Mouse (Mus musculus): ENCODE measurements around the gene Kcnj10. TPM values are rescaled to one million over a fixed set of nuclear protein-coding genes. Genes with fewer than 3 reads are reported as not detected.

Gene Kcnj10
- polyA plus RNA-seq, 1 experiment from 2014 or later, result 0.57 TPM

- Histone ChIP-seq H3K4me1 (ENCODE audit: control insufficient read depth, insufficient read depth, low read length) (peaks cover 14% of the 10 kb centered on the region; the same call in 1 of the 2 replicates), H3K4me2 (replicated peaks; ENCODE audit: low read depth, low read length) (no peak overlapping the region), H3K4me3 (ENCODE audit: low read length) (no peak overlapping the region), H3K36me3 (ENCODE audit: control insufficient read depth, insufficient read depth, low read length) (peaks cover 11% of the 10 kb centered on the region), H3K27ac (ENCODE audit: low read depth, low read length) (no peak overlapping the region), H3K9ac (ENCODE audit: low read depth, low read length) (no peak overlapping the region; the same call in 1 of the 2 replicates), H3K27me3 (ENCODE audit: control insufficient read depth, insufficient read depth, low read length) (no peaks in the 10 kb centered on the region), H3K9me3 (ENCODE audit: control insufficient read depth, low read length) (no peaks in the 10 kb centered on the region)
- no peak for ATAC-seq (ENCODE audit: low FRiP score, low TSS enrichment)
- 75% methylated on average over 15 of the region's 15 CpGs for WGBS
Measured at GRCm38 (mm10) chr1:172317946-172318345, 23.1 kb upstream of the Kcnj10 start.

GRCm38 (mm10) chr1:172318424-172319035 is 22.5 kb upstream of the Kcnj10 start:
- no peak overlapping the region for H3K27ac ChIP-seq (ENCODE audit: low read depth, low read length)
- ATAC-seq (ENCODE audit: low FRiP score, low TSS enrichment), result no peak
- no peak overlapping the region for H3K4me3 ChIP-seq (ENCODE audit: low read length)
- peaks cover 11% of the 10 kb centered on the region for H3K36me3 ChIP-seq (ENCODE audit: control insufficient read depth, insufficient read depth, low read length)
- H3K9me3 ChIP-seq (ENCODE audit: control insufficient read depth, low read length), result no peaks in the 10 kb centered on the region
- H3K4me1 ChIP-seq (ENCODE audit: control insufficient read depth, insufficient read depth, low read length), result 0 out of 2 replicates have a peak, but pooled peaks cover 8% of the 10 kb centered on the region
- 87% methylated on average over 18 of the region's 19 CpGs for WGBS
- no peak overlapping the region; the same call in 1 of the 2 replicates for H3K9ac ChIP-seq (ENCODE audit: low read depth, low read length)
- no peak overlapping the region for H3K4me2 ChIP-seq (replicated peaks; ENCODE audit: low read depth, low read length)
- H3K27me3 ChIP-seq (ENCODE audit: control insufficient read depth, insufficient read depth, low read length), result no peaks in the 10 kb centered on the region

- no peak for ATAC-seq (ENCODE audit: low FRiP score, low TSS enrichment)
Measured at GRCm38 (mm10) chr1:172319346-172319745, 21.7 kb upstream of the Kcnj10 start.

GRCm38 (mm10) chr1:172319921-172320411 is 21.0 kb upstream of the Kcnj10 start:
- ATAC-seq (ENCODE audit: low FRiP score, low TSS enrichment), result no peak
- 17% methylated on average over 5 of the region's 5 CpGs for WGBS
- H3K4me1 ChIP-seq (ENCODE audit: control insufficient read depth, insufficient read depth, low read length), result 0 out of 2 replicates have a peak, but pooled peaks cover 2% of the 10 kb centered on the region

More at GRCm38 (mm10) chr1:172319346-172319745, 21.7 kb upstream of the Kcnj10 start:
- Histone ChIP-seq H3K36me3 (ENCODE audit: control insufficient read depth, insufficient read depth, low read length) (peaks cover 11% of the 10 kb centered on the region), H3K27me3 (ENCODE audit: control insufficient read depth, insufficient read depth, low read length) (no peaks in the 10 kb centered on the region), H3K4me2 (replicated peaks; ENCODE audit: low read depth, low read length) (no peak overlapping the region), H3K4me3 (ENCODE audit: low read length) (no peak overlapping the region), H3K9me3 (ENCODE audit: control insufficient read depth, low read length) (no peaks in the 10 kb centered on the region), H3K9ac (ENCODE audit: low read depth, low read length) (no peak overlapping the region), H3K4me1 (ENCODE audit: control insufficient read depth, insufficient read depth, low read length) (0 out of 2 replicates have a peak, but pooled peaks cover 5% of the 10 kb centered on the region), H3K27ac (ENCODE audit: low read depth, low read length) (no peak overlapping the region)
- WGBS, result 67% methylated on average over 7 of the region's 7 CpGs

GRCm38 (mm10) chr1:172322725-172323124 is 18.3 kb upstream of the Kcnj10 start:
- Histone ChIP-seq H3K9ac (ENCODE audit: low read depth, low read length) (no peak overlapping the region), H3K9me3 (ENCODE audit: control insufficient read depth, low read length) (no peaks in the 10 kb centered on the region), H3K36me3 (ENCODE audit: control insufficient read depth, insufficient read depth, low read length) (peaks cover 11% of the 10 kb centered on the region), H3K27ac (ENCODE audit: low read depth, low read length) (no peak overlapping the region), H3K4me2 (replicated peaks; ENCODE audit: low read depth, low read length) (no peak overlapping the region), H3K4me1 (ENCODE audit: control insufficient read depth, insufficient read depth, low read length) (0 out of 2 replicates have a peak, but pooled peaks cover 2% of the 10 kb centered on the region), H3K27me3 (ENCODE audit: control insufficient read depth, insufficient read depth, low read length) (peaks cover 22% of the 10 kb centered on the region), H3K4me3 (ENCODE audit: low read length) (no peak overlapping the region)
- no peak for ATAC-seq (ENCODE audit: low FRiP score, low TSS enrichment)
- WGBS, result 61% methylated on average over 13 of the region's 13 CpGs

More at GRCm38 (mm10) chr1:172319921-172320411, 21.0 kb upstream of the Kcnj10 start:
- Histone ChIP-seq H3K36me3 (ENCODE audit: control insufficient read depth, insufficient read depth, low read length) (peaks cover 11% of the 10 kb centered on the region), H3K27me3 (ENCODE audit: control insufficient read depth, insufficient read depth, low read length) (0 out of 2 replicates have a peak, but pooled peaks cover 2% of the 10 kb centered on the region), H3K9me3 (ENCODE audit: control insufficient read depth, low read length) (no peaks in the 10 kb centered on the region), H3K9ac (ENCODE audit: low read depth, low read length) (no peak overlapping the region), H3K27ac (ENCODE audit: low read depth, low read length) (no peak overlapping the region), H3K4me3 (ENCODE audit: low read length) (no peak overlapping the region), H3K4me2 (replicated peaks; ENCODE audit: low read depth, low read length) (no peak overlapping the region)

- no peaks in the 10 kb centered on the region for H3K9me3 ChIP-seq (ENCODE audit: control insufficient read depth, low read length)
- peaks cover 6% of the 10 kb centered on the region for H3K36me3 ChIP-seq (ENCODE audit: control insufficient read depth, insufficient read depth, low read length)
- H3K4me3 ChIP-seq (ENCODE audit: low read length), result no peak overlapping the region
- no peak overlapping the region for H3K27ac ChIP-seq (ENCODE audit: low read depth, low read length)
- 0 out of 2 replicates have a peak, but pooled peaks cover 2% of the 10 kb centered on the region for H3K4me1 ChIP-seq (ENCODE audit: control insufficient read depth, insufficient read depth, low read length)
- H3K9ac ChIP-seq (ENCODE audit: low read depth, low read length), result no peak overlapping the region
- no peak overlapping the region for H3K4me2 ChIP-seq (replicated peaks; ENCODE audit: low read depth, low read length)
- 55% methylated on average over 5 of the region's 5 CpGs for WGBS
- ATAC-seq (ENCODE audit: low FRiP score, low TSS enrichment), result no peak
- H3K27me3 ChIP-seq (ENCODE audit: control insufficient read depth, insufficient read depth, low read length), result peaks cover 28% of the 10 kb centered on the region
Measured at GRCm38 (mm10) chr1:172323298-172323697, 17.7 kb upstream of the Kcnj10 start.

- no peak overlapping the region for H3K27ac ChIP-seq (ENCODE audit: low read depth, low read length)
- H3K9ac ChIP-seq (ENCODE audit: low read depth, low read length), result no peak overlapping the region
- 74% methylated on average over 6 of the region's 6 CpGs for WGBS
- H3K9me3 ChIP-seq (ENCODE audit: control insufficient read depth, low read length), result no peaks in the 10 kb centered on the region
- H3K4me1 ChIP-seq (ENCODE audit: control insufficient read depth, insufficient read depth, low read length), result 0 out of 2 replicates have a peak, but pooled peaks cover 2% of the 10 kb centered on the region
- H3K27me3 ChIP-seq (ENCODE audit: control insufficient read depth, insufficient read depth, low read length), result peaks cover 33% of the 10 kb centered on the region
- ATAC-seq (ENCODE audit: low FRiP score, low TSS enrichment), result no peak
- peaks cover 3% of the 10 kb centered on the region; the same call in 1 of the 2 replicates for H3K36me3 ChIP-seq (ENCODE audit: control insufficient read depth, insufficient read depth, low read length)
- no peak overlapping the region for H3K4me3 ChIP-seq (ENCODE audit: low read length)
- no peak overlapping the region for H3K4me2 ChIP-seq (replicated peaks; ENCODE audit: low read depth, low read length)
Measured at GRCm38 (mm10) chr1:172323801-172324359, 17.1 kb upstream of the Kcnj10 start.

- H3K27me3 ChIP-seq (ENCODE audit: control insufficient read depth, insufficient read depth, low read length), result peaks cover 37% of the 10 kb centered on the region
- peak; percentile 73 for ATAC-seq (ENCODE audit: low FRiP score, low TSS enrichment)
Measured at GRCm38 (mm10) chr1:172324725-172325124, 16.3 kb upstream of the Kcnj10 start.

More at GRCm38 (mm10) chr1:172324725-172325124, 16.3 kb upstream of the Kcnj10 start:
- 13% methylated on average over 7 of the region's 7 CpGs for WGBS
- H3K9ac ChIP-seq (ENCODE audit: low read depth, low read length), result no peak overlapping the region
- no peaks in the 10 kb centered on the region; the same call in 1 of the 2 replicates for H3K36me3 ChIP-seq (ENCODE audit: control insufficient read depth, insufficient read depth, low read length)
- H3K4me2 ChIP-seq (replicated peaks; ENCODE audit: low read depth, low read length), result no peak overlapping the region
- H3K9me3 ChIP-seq (ENCODE audit: control insufficient read depth, low read length), result no peaks in the 10 kb centered on the region
- H3K4me3 ChIP-seq (ENCODE audit: low read length), result no peak overlapping the region
- no peak overlapping the region for H3K27ac ChIP-seq (ENCODE audit: low read depth, low read length)
- 0 out of 2 replicates have a peak, but pooled peaks cover under 1% of the 10 kb centered on the region for H3K4me1 ChIP-seq (ENCODE audit: control insufficient read depth, insufficient read depth, low read length)

Data from kidney, embryonic 14.5 days (tissue).